Mouse (Mus musculus): ENCODE data around the gene Sptb. TPM values are rescaled to one million over a fixed set of nuclear protein-coding genes. Genes with fewer than 3 reads are reported as not detected.

The Sptb gene
- polyA plus RNA-seq (2012; rRNA removed; ENCODE audit: low replicate concordance) = 1.5 and 15.0 TPM in 2 replicates

GRCm38 (mm10) chr12:76710351-76711100 is at the start of gene Sptb:
Sptb (minus strand) TSS chr12:76710547.

DNA sequence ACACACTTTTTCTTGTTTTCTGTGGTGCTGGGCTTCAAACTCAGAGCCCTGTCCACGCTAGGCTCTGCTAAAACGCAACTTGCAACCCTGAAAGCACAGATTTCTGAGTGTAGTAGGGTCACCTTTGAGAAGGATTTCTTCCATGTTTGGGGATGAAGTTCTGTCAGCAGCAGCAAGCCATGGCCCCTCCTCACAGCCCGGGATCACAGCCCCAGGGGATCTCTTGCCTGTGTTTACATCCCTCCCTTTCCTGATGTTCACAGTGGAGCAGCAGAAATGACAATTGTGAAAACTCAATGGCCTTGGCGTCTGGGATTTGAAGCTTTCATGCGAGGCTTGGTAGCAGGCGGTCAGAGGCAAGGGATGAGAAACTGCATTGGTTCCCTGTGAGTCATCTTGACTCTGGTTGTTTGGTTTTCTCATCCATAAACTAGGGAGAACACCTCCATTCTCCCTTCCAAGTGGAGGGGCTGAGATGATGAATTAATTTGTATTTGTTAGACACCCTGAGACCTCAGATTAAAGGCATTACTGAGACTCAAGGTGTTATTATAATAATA is 179.7 kb downstream of the Sptb start, which contains the start of gene Plekhg3:
Plekhg3 (plus strand) TSS at position 312 of the 560 bp plus-strand sequence.

Other genes with a start within 250 kb of the Sptb start
- gene Plekhg3, start 179.7 kb downstream of the Sptb start, polyA plus RNA-seq (2012; rRNA removed; ENCODE audit: low replicate concordance) = 39.5 and 42.9 TPM in 2 replicates
- 32.9 and 95.8 TPM in 2 replicates for gene Churc1, start 55.0 kb upstream of the Sptb start, polyA plus RNA-seq (2012; rRNA removed; ENCODE audit: low replicate concordance)
- 25.8 and 29.0 TPM in 2 replicates for gene Fntb, start 55.0 kb upstream of the Sptb start, polyA plus RNA-seq (2012; rRNA removed; ENCODE audit: low replicate concordance)
- 0.29 and 0.93 TPM in 2 replicates for gene Gpx2, start 85.0 kb upstream of the Sptb start, polyA plus RNA-seq (2012; rRNA removed; ENCODE audit: low replicate concordance)
- gene Rab15, start 112.4 kb upstream of the Sptb start, polyA plus RNA-seq (2012; rRNA removed; ENCODE audit: low replicate concordance) = 12.4 and 15.9 TPM in 2 replicates